Mouse (Mus musculus): Measurements from ENCODE around the gene Picalm. TPM values are rescaled to one million over a fixed set of nuclear protein-coding genes. Genes with fewer than 3 reads are reported as not detected.

Picalm gene
- 11.1 and 16.4 TPM in 2 replicates for polyA plus RNA-seq (2012; rRNA removed)

GRCm38 (mm10) chr7:90129732-90130392 lies at the start of gene Picalm:
Gene Picalm, plus strand, starts transcription at chr7:90130213.

Other genes starting within 250 kb of the Picalm start
- gene Ccdc81, start 226.6 kb upstream of the Picalm start, polyA plus RNA-seq (2012; rRNA removed), result not detected in 2 replicates
- 17.9 and 22.1 TPM in 2 replicates for gene Hikeshi, start 189.0 kb upstream of the Picalm start, polyA plus RNA-seq (2012; rRNA removed)
- gene Eed, start 149.2 kb upstream of the Picalm start, polyA plus RNA-seq (2012; rRNA removed), result 2.5 and 3.0 TPM in 2 replicates
- gene Ccdc83, start 135.6 kb downstream of the Picalm start, polyA plus RNA-seq (2012; rRNA removed), result not detected in 2 replicates
- gene Sytl2, start 172.0 kb downstream of the Picalm start, polyA plus RNA-seq (2012; rRNA removed), result 4.9 and 10.2 TPM in 2 replicates

Data from stomach, adult 2 months (tissue).